Mouse (Mus musculus) embryonic fibroblast, embryonic 13.5 days (primary cell): ENCODE data around the gene Fdxr.

Source experiments
- CTCF ChIP-seq: IDR thresholded peaks from 2 replicates; pipeline ENCODE4 v1.5.1; 2011; ENCODE audit warnings: mild to moderate bottlenecking, control low read depth, low read length, moderate library complexity, borderline replicate concordance; ENCODE audit not compliant: insufficient read depth
- POLR2A ChIP-seq: IDR thresholded peaks from 2 replicates; pipeline ENCODE4 v1.6.1; 2011; ENCODE audit warnings: low read depth, mild to moderate bottlenecking, control low read depth, low read length, moderate library complexity

- TF ChIP-seq POLR2A: no peak
- no peak for TF ChIP-seq CTCF
These were observed 1.3 kb downstream of the Fdxr start for GRCm38 (mm10) chr11:115275509-115275908.
